Mouse (Mus musculus) forebrain, embryonic 13.5 days (tissue): Measurements from ENCODE around the gene Mrps34. TPM values are rescaled to one million over a fixed set of nuclear protein-coding genes. Genes with fewer than 3 reads are reported as not detected.
A peak's percentile ranks its signal among the peaks of the same experiment; 100 is the strongest.

Source experiments
- ATAC-seq: fragments of 200-750 bp; cut with Nextera tagmentation; 2 replicates; pipeline ENCODE4 v1.8.0; 2017
- H3K27ac ChIP-seq: fragments of 300-500 bp; sonication (generic); 2 replicates; pipeline ENCODE4 v1.5.1; 2015; ENCODE audit warnings: inconsistent platforms, mild to moderate bottlenecking, moderate library complexity
- H3K27me3 ChIP-seq: fragments of 300-500 bp; sonication (generic); 2 replicates; pipeline ENCODE4 v1.6.1; 2015; ENCODE audit warnings: mild to moderate bottlenecking, inconsistent platforms
- H3K36me3 ChIP-seq: fragments of 300-500 bp; sonication (generic); 2 replicates; pipeline ENCODE4 v1.6.1; 2015; ENCODE audit warnings: mild to moderate bottlenecking, inconsistent platforms; ENCODE audit not compliant: poor library complexity, severe bottlenecking
- H3K4me1 ChIP-seq: fragments of 300-500 bp; sonication (generic); 2 replicates; pipeline ENCODE4 v1.6.1; 2015; ENCODE audit warnings: inconsistent platforms
- H3K4me2 ChIP-seq: fragments of 300-500 bp; sonication (generic); 2 replicates; pipeline ENCODE4 v1.6.1; 2015; ENCODE audit warnings: inconsistent platforms, mild to moderate bottlenecking, moderate library complexity
- H3K4me3 ChIP-seq: fragments of 300-500 bp; sonication (generic); 2 replicates; pipeline ENCODE4 v1.5.1; 2015; ENCODE audit warnings: mild to moderate bottlenecking, inconsistent platforms
- H3K9ac ChIP-seq: fragments of 300-500 bp; sonication (generic); 2 replicates; pipeline ENCODE4 v1.6.1; 2015; ENCODE audit warnings: mild to moderate bottlenecking, inconsistent platforms
- H3K9me3 ChIP-seq: fragments of 300-500 bp; sonication (generic); replicated peaks from 2 replicates; pipeline ENCODE4 v1.6.1; 2016; ENCODE audit warnings: inconsistent platforms
- WGBS: fragments of 180-500 bp; shearing (Covaris S2); methylation state at CpG from one replicate; pipeline ENCODE4 v1.1.7; 2015; 5-methylcytosine and 5-hydroxymethylcytosine counted together
- polyA plus RNA-seq: library from polyadenylated mRNA; unstranded; fragments of >200 nt; fragmentation: Nextera tagmentation; extraction: Ambion mirVana; gene quantifications from 2 replicates; pipeline ENCODE4 v1.2.1, GENCODE M21; 2015

Mrps34 gene
- 81.4 and 85.4 TPM in 2 replicates for polyA plus RNA-seq

GRCm38 (mm10) chr17:24894995-24895547 is at the start of gene Mrps34, which contains the start of gene Eme2:
Gene Mrps34, plus strand, starts transcription at chr17:24895116.
Gene Eme2, minus strand, starts transcription at chr17:24895087.
- peak within 1 kb of the TSS; percentile 92 for H3K4me3 ChIP-seq
- H3K27me3 ChIP-seq, result no peaks in the 10 kb centered on the region
- ATAC-seq, result peak; percentile 61
- H3K27ac ChIP-seq, result peak within 1 kb of the TSS; percentile 84
- peaks cover 46% of the 10 kb centered on the region for H3K4me1 ChIP-seq
- peak within 1 kb of the TSS; percentile 99 for H3K4me2 ChIP-seq
- H3K9me3 ChIP-seq, result no peaks in the 10 kb centered on the region
- under 1% methylated on average over 62 of the region's 62 CpGs for WGBS
- peak within 1 kb of the TSS; percentile 92 for H3K9ac ChIP-seq
- peaks cover 68% of the 10 kb centered on the region for H3K36me3 ChIP-seq

- Histone ChIP-seq H3K27me3 (peaks cover 16% of the 10 kb centered on the region), H3K9ac (no peak overlapping the region), H3K27ac (no peak overlapping the region), H3K9me3 (no peaks in the 10 kb centered on the region), H3K4me2 (no peak overlapping the region), H3K36me3 (no peaks in the 10 kb centered on the region), H3K4me3 (no peak overlapping the region), H3K4me1 (peaks cover 23% of the 10 kb centered on the region)
- no peak for ATAC-seq
- WGBS, result 95% methylated on average over 1 of the region's 1 CpGs
Observed at GRCm38 (mm10) chr17:24847386-24847785, 47.5 kb upstream of the Mrps34 start.

GRCm38 (mm10) chr17:24848600-24849031 is 46.3 kb upstream of the Mrps34 start:
- Histone ChIP-seq H3K4me3 (no peak overlapping the region), H3K9ac (no peak overlapping the region), H3K4me1 (peaks cover 23% of the 10 kb centered on the region)

GRCm38 (mm10) chr17:24849733-24850064 is 45.2 kb upstream of the Mrps34 start:
- Histone ChIP-seq H3K9me3 (no peaks in the 10 kb centered on the region), H3K4me2 (peak overlapping the region; percentile 89), H3K27me3 (peaks cover 9% of the 10 kb centered on the region), H3K4me1 (peaks cover 23% of the 10 kb centered on the region), H3K9ac (peak overlapping the region; percentile 78), H3K27ac (peak overlapping the region; percentile 85), H3K36me3 (peaks cover 21% of the 10 kb centered on the region), H3K4me3 (peak overlapping the region; percentile 70)
- ATAC-seq, result no peak; the same call in 1 of the 2 replicates
- WGBS, result 0% methylated on average over 21 of the region's 21 CpGs

More at GRCm38 (mm10) chr17:24848600-24849031, 46.3 kb upstream of the Mrps34 start:
- no peaks in the 10 kb centered on the region for H3K9me3 ChIP-seq
- peaks cover 16% of the 10 kb centered on the region for H3K27me3 ChIP-seq
- no peak overlapping the region for H3K27ac ChIP-seq
- H3K36me3 ChIP-seq, result peaks cover 11% of the 10 kb centered on the region
- no peak for ATAC-seq
- H3K4me2 ChIP-seq, result peak overlapping the region; percentile 89; the same call in 1 of the 2 replicates

DNA sequence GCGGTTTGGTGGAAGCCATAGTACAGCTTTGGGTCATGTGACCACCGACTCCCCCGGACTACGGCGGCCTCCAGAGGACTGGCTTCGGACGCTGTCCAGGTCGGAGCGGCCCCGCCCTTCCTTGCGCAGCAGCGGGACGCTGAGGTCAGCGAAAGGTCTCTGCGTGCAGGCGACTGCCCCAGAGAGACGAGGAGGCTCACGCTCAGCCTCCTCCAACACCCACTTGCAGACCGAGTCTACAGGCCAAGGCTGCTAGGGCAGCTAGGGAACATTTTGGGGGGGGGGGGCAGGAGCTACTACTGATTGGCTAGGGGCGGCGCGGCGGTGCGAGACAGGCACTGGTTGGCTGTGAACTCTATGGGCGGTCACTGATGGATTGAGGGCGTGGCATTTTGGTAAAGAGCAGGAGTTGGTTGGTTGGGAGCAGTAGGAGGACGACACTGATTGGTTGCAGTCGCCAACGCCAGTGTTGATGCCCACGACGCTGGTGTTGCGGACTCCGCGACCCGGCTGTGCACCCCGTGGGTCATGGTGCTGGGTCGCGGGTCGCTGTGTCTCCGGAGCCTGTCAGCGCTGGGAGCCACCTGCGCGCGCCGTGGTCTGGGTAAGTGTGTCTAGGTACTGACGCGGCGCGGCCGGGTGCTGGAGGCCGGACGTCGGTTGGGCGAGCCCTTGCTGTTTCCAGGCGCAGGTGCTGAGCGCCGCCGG is 44.7 kb upstream of the Mrps34 start, which contains the start of gene Fahd1:
Fahd1 (minus strand) TSS at position 300 of the 708 bp plus-strand sequence.
- H3K4me1 ChIP-seq, result peaks cover 23% of the 10 kb centered on the region
- peak; percentile 100 for ATAC-seq
- H3K36me3 ChIP-seq, result peaks cover 21% of the 10 kb centered on the region
- peak within 1 kb of the TSS; percentile 70 for H3K4me3 ChIP-seq
- peak within 1 kb of the TSS; percentile 78 for H3K9ac ChIP-seq
- no peaks in the 10 kb centered on the region for H3K9me3 ChIP-seq
- under 1% methylated on average over 52 of the region's 58 CpGs for WGBS
- H3K27ac ChIP-seq, result peak within 1 kb of the TSS; percentile 85
- peak within 1 kb of the TSS; percentile 89 for H3K4me2 ChIP-seq
- H3K27me3 ChIP-seq, result peaks cover 9% of the 10 kb centered on the region

- ATAC-seq, result no peak
- H3K9me3 ChIP-seq, result no peaks in the 10 kb centered on the region
- WGBS, result 2% methylated on average over 20 of the region's 20 CpGs
Observed at GRCm38 (mm10) chr17:24850773-24851127, 44.2 kb upstream of the Mrps34 start.

GRCm38 (mm10) chr17:24851381-24852125 is 43.4 kb upstream of the Mrps34 start:
- H3K36me3 ChIP-seq, result peaks cover 34% of the 10 kb centered on the region
- H3K27me3 ChIP-seq, result peaks cover 9% of the 10 kb centered on the region
- peak overlapping the region; percentile 89 for H3K4me2 ChIP-seq
- WGBS, result 80% methylated on average over 10 of the region's 10 CpGs
- peaks cover 23% of the 10 kb centered on the region for H3K4me1 ChIP-seq
- H3K9me3 ChIP-seq, result no peaks in the 10 kb centered on the region
- ATAC-seq, result no peak
- no peak overlapping the region for H3K27ac ChIP-seq
- H3K9ac ChIP-seq, result peak overlapping the region; percentile 75
- peak overlapping the region; percentile 70 for H3K4me3 ChIP-seq

More at GRCm38 (mm10) chr17:24850773-24851127, 44.2 kb upstream of the Mrps34 start:
- H3K36me3 ChIP-seq, result peaks cover 26% of the 10 kb centered on the region
- H3K4me3 ChIP-seq, result peak overlapping the region; percentile 70
- H3K4me2 ChIP-seq, result peak overlapping the region; percentile 89
- H3K27me3 ChIP-seq, result peaks cover 9% of the 10 kb centered on the region
- peak overlapping the region; percentile 75 for H3K9ac ChIP-seq
- H3K4me1 ChIP-seq, result peaks cover 23% of the 10 kb centered on the region
- H3K27ac ChIP-seq, result no peak overlapping the region

DNA sequence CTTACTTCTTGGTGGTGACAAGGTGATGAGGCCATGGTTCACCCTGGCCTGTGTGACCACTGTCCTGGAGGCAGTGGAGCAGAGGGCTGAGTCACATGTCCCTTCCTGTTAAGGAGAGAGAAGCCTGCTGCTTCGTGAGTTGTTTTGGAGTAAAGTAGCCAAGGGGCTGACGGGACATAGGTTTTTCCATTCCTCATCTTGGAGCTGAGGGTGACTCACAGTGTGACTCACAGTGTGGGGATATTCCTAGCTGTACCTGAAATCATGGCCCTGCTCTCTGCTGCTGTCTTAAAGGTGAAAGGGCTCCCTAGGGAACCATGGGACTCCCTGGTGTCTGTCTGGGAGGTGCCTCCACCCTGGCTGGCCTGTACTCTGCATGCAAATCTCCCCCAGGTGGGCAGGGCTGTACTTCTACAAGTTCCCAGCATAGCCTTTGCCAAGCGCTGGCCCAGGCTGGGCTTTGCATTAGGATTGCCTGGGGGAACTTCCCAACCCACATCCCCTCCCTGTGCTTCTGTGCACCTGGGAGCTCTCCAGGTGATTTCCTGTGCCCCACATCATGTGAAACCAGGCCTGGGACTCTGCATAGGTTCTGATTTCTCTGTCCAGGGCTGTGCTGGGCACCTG is 39.0 kb upstream of the Mrps34 start:
- Histone ChIP-seq H3K4me3 (no peak overlapping the region), H3K4me1 (peaks cover 4% of the 10 kb centered on the region), H3K27me3 (peaks cover 9% of the 10 kb centered on the region), H3K9ac (no peak overlapping the region), H3K27ac (no peak overlapping the region), H3K36me3 (peaks cover 64% of the 10 kb centered on the region), H3K4me2 (no peak overlapping the region), H3K9me3 (no peaks in the 10 kb centered on the region)
- ATAC-seq, result no peak
- 79% methylated on average over 3 of the region's 3 CpGs for WGBS

- H3K9me3 ChIP-seq, result no peaks in the 10 kb centered on the region
- H3K27me3 ChIP-seq, result peaks cover 2% of the 10 kb centered on the region
- 89% methylated on average over 13 of the region's 13 CpGs for WGBS
- no peak overlapping the region for H3K4me3 ChIP-seq
- H3K9ac ChIP-seq, result no peak overlapping the region
- no peak overlapping the region for H3K4me2 ChIP-seq
- ATAC-seq, result no peak
- no peaks in the 10 kb centered on the region for H3K4me1 ChIP-seq
- H3K27ac ChIP-seq, result no peak overlapping the region
- H3K36me3 ChIP-seq, result peaks cover 71% of the 10 kb centered on the region
Observed at GRCm38 (mm10) chr17:24856589-24856988, 38.3 kb upstream of the Mrps34 start.

GRCm38 (mm10) chr17:24857831-24858470 is 37.0 kb upstream of the Mrps34 start:
- Histone ChIP-seq H3K36me3 (peaks cover 78% of the 10 kb centered on the region), H3K4me3 (no peak overlapping the region), H3K4me1 (no peaks in the 10 kb centered on the region), H3K4me2 (no peak overlapping the region), H3K9me3 (no peaks in the 10 kb centered on the region), H3K27me3 (no peaks in the 10 kb centered on the region), H3K27ac (no peak overlapping the region), H3K9ac (no peak overlapping the region)
- ATAC-seq, result no peak
- 88% methylated on average over 8 of the region's 8 CpGs for WGBS

GRCm38 (mm10) chr17:24858967-24859366 is 35.9 kb upstream of the Mrps34 start:
- WGBS, result 87% methylated on average over 6 of the region's 6 CpGs
- H3K9me3 ChIP-seq, result no peaks in the 10 kb centered on the region
- H3K4me2 ChIP-seq, result no peak overlapping the region
- no peaks in the 10 kb centered on the region for H3K27me3 ChIP-seq
- peaks cover 75% of the 10 kb centered on the region for H3K36me3 ChIP-seq
- H3K4me3 ChIP-seq, result no peak overlapping the region
- H3K9ac ChIP-seq, result no peak overlapping the region
- 0 out of 2 replicates have a peak, but pooled peaks have one; percentile 36 for ATAC-seq
- H3K4me1 ChIP-seq, result no peaks in the 10 kb centered on the region
- no peak overlapping the region for H3K27ac ChIP-seq
